Mouse (Mus musculus): Measurements from ENCODE around the gene Cabin1.
A peak's percentile ranks its signal among the peaks of the same experiment; 100 is the strongest.
"Not testable (repeated sequence)": the region's sequence is repeated elsewhere in the genome, so short reads cannot be mapped to it uniquely, and the experiment has no call there.

Cabin1 gene

DNA sequence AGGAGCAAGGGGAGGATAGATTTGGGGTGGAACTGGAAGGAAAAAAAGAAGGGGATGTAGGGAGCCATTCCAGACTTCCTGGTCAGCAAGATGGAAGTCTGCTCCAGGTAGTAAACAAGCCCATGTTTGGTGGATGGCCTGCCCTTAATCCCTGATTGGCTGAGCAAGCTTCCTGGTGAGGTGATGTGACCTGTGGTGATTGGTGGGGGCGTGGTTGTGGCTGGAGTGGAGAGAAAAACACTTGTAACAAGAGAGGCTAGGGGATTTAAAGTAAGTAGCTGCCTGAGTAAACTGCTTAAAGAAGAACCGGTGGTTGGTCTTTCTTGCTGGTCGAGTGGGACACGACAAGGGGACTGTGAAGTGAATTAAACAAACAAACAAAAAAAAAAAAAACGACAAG lies 3.6 kb upstream of the Cabin1 start:
- not testable (repeated sequence) for DNase-seq (ENCODE audit: extremely low read depth, low read depth, low spot score)

DNA sequence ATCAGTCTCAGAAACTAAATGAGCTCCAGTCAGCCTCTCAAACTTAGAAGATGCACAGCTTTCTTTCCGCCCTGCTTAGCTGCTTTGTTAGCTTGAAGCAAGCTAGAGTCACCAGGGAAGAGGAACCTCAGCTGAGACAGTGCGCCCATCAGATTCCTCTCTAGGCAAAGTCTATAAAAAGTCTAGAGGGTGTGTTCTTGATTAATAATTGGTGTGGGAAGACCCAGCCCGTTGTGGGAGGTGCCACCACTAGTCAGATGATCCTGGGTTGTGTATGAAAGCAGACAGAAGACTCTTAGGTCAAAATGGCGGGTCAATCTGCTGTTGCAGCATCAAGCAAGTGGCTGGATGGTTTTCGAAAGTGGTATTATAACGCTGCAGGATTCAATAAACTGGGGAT lies 2.7 kb upstream of the Cabin1 start:
- no peak for DNase-seq (ENCODE audit: extremely low read depth, low read depth, low spot score)

- no peak for DNase-seq (ENCODE audit: extremely low read depth, low read depth, low spot score)
These were observed 655 bp upstream of the Cabin1 start for GRCm38 (mm10) chr10:75764519-75765473.

- DNase-seq (ENCODE audit: extremely low read depth, low read depth, low spot score) = no peak
These were observed 1.7 kb downstream of the Cabin1 start for GRCm38 (mm10) chr10:75762413-75762812.

DNA sequence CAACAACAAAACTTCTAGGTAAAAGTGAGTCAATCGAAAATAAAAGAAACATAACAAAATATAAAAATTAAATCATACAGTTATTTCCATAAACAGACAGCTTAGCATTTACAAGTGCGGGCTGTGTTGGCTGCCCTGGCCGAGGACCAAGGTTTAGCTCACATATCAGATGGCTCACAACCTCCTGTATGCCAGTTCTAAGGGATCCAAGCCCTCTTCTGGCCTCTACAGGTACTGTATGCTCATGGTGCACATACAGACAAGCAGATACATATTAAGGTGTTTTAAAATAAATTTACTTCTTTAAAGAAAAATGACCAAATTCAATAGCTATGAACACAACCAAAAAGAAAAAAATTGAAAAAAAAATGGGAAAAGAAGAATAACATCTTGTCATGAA lies 3.8 kb downstream of the Cabin1 start:
- no peak for DNase-seq (ENCODE audit: extremely low read depth, low read depth, low spot score)

GRCm38 (mm10) chr10:75756719-75757118 lies 7.4 kb downstream of the Cabin1 start:
- DNase-seq (ENCODE audit: extremely low read depth, low read depth, low spot score) = no peak

GRCm38 (mm10) chr10:75744017-75744416 lies 20.1 kb downstream of the Cabin1 start:
- DNase-seq (ENCODE audit: extremely low read depth, low read depth, low spot score) = no peak

DNA sequence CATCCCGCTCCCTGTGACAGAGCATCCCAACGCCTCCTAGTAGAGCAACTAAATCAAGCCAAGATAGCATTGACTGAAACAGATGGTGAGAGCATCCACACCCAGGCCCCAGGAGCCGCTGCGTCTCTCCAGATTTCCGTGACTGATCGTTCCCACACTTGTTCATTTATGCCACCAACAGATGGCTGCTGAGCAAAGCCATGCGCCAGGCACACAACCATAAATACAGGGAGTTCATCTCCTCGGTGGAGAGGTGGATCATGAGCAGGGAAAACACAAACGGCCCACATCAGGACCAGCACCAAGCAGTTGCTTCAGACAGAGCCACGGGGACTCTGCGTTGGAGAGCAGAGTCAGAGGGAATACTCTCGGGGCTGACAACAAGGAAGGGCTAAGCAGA lies 20.8 kb downstream of the Cabin1 start:
- no peak for DNase-seq (ENCODE audit: extremely low read depth, low read depth, low spot score)

DNA sequence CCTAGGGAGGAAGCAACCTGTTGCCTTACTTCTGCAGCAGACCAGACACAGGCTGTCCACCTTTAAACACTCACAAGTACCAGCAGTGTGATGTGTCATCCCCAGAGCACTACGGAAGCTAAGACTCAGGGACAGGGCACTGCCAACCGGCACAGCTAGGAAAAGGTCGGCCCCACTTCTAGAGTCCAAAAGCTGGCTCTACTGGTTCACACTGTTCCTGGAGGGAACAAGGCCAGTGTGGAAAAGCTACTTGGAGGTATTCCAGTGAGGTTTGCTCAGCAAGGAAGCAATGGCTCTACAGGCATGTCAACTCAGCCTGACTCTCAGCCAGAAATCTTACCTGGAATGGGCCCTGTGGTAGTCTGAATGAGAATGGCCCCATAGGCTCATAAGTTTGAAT lies 23.3 kb downstream of the Cabin1 start:
- DNase-seq (ENCODE audit: extremely low read depth, low read depth, low spot score) = peak; percentile 46

GRCm38 (mm10) chr10:75725449-75725848 lies 38.7 kb downstream of the Cabin1 start:
- DNase-seq (ENCODE audit: extremely low read depth, low read depth, low spot score) = no peak

DNA sequence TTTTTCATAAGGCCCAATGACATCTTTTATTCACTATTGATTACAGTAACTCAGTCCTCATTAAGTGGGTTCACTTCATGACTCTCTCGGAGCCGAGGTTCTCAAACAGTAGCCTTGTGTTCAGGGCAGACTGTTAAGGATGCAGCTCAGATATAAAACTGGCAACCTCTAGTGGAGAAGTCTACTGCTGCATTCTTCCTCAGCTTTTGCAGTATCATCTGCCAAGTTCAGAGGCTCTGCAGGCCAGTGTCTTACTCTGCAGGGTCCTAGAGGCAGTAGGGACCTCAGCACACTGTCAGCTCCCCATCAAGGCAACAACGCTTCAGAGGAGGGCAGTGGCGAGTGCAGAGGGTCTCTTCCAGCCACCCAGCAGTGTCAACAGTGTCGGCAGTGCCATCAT lies 43.9 kb downstream of the Cabin1 start:
- no peak for DNase-seq (ENCODE audit: extremely low read depth, low read depth, low spot score)

DNA sequence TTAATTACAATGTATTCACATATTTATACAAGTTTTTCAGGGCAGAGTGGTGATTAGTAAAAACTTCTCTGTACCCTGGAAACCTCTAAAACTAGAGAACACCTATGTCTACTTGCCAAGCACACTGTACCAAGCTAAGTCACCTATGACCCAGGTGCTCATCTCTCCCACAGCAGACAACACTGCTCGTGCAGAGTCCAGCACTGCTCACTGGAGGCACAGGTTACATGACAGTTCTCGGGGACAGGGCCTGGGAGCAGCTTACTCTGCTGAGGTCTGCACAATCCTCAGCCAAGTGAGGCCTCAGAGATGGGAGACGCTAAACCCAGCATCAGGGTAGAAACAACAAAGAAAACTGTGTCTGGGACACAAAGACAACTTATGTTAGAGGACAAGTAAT lies 49.3 kb downstream of the Cabin1 start:
- DNase-seq (ENCODE audit: extremely low read depth, low read depth, low spot score) = no peak

DNA sequence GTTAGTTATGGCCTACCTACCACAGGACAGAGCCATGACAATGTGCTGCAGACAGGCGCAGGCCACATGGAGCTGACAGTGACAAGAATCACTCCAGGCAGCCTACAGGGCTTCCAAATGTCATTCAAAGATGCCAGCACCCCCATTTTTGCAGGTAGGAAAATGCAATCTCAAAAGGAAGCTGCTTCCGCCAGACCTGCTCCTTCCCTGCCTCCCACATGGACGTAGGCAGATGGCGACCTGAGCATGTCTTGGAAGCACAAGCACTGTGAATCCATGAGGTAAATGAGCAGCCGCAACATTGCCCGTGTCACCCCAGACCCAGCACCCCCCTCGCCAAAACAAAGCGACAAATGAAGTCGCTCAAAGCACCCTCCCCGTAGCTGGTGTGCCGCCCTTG lies 51.1 kb downstream of the Cabin1 start:
- no peak for DNase-seq (ENCODE audit: extremely low read depth, low read depth, low spot score)

- DNase-seq (ENCODE audit: extremely low read depth, low read depth, low spot score) = no peak
These were observed 53.9 kb downstream of the Cabin1 start for GRCm38 (mm10) chr10:75710210-75710609.

DNA sequence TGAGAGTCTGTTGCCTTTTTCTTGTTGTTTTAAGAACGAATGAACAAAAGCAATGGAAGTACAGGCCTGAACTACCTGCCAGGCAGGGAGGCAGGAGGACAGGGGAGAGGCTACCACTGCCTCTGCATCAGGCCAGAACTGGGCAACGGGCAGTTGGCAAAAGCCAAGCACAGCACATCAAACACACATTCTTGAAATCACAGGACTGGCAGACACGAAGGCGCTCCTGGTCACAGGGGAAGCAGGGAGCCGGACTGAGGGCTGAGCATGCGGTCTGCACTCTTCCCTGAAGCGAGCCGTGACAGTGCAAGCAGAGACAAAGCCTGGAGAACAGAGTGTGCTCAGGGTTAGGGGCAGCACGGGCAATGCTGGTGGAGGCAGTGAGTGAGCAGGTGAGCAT lies 54.9 kb downstream of the Cabin1 start:
- DNase-seq (ENCODE audit: extremely low read depth, low read depth, low spot score) = no peak

GRCm38 (mm10) chr10:75708633-75708992 lies 55.5 kb downstream of the Cabin1 start:
- no peak for DNase-seq (ENCODE audit: extremely low read depth, low read depth, low spot score)

GRCm38 (mm10) chr10:75707901-75708632 lies 56.1 kb downstream of the Cabin1 start:
- no peak for DNase-seq (ENCODE audit: extremely low read depth, low read depth, low spot score)

GRCm38 (mm10) chr10:75706632-75707216 lies 57.4 kb downstream of the Cabin1 start:
- no peak for DNase-seq (ENCODE audit: extremely low read depth, low read depth, low spot score)

- DNase-seq (ENCODE audit: extremely low read depth, low read depth, low spot score) = no peak
These were observed 58.3 kb downstream of the Cabin1 start for GRCm38 (mm10) chr10:75705681-75706400.

DNA sequence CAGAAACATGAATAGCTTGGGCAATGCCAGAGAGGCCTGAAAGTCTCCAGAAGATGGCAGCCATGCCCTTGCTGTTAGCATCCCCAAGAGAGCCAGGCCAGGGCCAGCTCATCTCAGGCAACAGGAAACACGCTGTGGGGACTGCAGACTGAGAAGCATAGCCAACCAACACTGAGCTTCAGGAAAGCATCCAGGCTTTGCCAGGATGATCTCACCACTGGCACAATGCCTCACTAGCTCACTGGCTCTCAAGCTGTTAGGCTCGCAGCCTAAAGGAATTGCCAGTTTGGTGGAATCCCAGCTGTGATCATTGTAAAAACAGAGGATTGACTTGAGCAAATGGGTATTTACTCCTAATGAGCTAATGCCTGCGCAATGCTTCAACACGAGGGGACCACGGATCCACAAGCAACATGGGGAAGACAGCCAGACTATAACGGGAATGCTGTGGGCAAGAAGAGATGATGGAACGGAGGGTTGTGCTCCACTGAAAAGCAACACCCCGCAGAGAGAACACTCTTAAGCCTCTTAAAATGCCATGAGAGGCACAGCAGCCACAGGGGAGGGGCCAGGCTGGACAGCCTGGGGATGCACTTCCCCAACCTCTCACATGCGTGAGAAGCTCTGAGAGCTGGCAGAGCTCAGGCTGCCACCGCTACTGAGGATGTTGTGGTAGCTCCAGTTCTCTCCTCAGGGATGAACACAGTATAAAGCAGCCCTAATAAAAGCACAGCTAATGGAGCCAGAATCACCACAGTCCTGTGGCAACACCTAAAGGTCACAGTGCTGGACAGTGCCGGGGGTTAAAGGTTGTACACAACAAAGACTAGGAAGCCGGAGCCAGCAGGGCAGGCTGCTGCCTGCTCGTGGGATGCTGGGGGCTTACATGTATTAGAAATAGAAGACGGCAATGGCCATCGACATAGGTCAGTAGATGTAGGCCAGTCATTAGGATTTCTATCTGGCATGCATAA lies 59.6 kb downstream of the Cabin1 start:
- DNase-seq (ENCODE audit: extremely low read depth, low read depth, low spot score) = peak; percentile 37

All from fat pad, adult 2 months (tissue).